Mouse (Mus musculus): ENCODE results near the gene 2410137M14Rik.

The 2410137M14Rik gene

DNA sequence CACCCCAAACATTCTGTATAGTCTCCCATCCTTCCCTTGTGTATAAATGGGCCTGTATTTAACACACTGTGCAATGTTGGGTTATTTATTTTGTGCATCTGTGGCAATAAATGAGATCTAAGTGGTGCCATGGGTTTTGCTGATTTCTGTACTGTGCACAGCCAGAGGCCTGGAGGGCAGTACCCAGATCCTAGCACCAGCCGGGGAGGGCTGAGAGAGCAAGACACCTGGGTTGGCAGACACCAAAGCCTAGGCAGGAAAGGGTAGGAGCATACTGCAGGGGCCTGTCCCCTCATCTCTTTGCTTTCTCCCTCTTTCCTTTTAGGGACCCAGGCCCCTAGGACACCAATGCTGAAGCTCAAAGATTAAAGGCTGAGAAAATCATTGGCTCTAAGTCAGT is 32.8 kb downstream of the 2410137M14Rik start:
- in situ Hi-C loops (cut with MboI, MseI): loop anchor here (10.0 kb wide), 1 partner anchor 327 kb away; the partner anchor contains the start of gene H2-M3

DNA sequence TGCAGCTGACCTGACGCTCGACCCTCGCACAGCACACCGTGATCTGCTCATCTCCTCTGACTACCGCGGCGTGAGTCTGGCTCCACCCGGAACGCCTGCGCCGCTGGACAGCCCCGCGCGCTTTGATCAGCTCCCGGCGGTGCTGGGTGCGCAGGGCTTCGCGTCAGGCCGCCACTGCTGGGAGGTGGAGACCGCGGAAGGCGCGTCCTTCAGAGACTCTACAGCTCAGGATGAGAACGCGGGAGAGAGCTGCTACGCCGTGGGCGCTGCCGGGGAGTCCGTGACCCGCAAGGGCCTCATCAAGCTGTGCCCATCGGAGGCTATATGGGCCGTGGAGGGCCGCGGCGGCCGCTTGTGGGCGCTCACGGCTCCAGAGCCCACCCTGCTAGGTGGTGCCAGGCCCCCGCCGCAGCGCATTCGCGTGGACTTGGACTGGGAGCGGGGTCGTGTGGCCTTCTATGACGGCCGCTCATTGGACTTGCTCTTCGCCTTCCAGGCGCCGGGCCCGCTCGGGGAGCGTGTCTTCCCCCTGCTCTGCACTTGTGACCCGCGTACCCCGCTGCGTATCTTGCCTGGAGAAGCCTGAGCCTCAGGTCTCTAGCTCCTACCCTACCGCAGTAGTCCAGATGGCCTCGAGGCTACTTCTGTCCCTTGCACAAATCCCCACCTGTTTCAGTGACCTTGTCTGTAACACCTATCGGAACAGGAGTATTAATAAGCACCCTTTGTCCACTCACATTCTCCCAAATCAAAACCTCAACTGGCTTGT is 33.8 kb downstream of the 2410137M14Rik start:
- in situ Hi-C loops (cut with MboI, MseI): loop anchor here (10.0 kb wide), 1 partner anchor 328 kb away; the partner anchor contains the start of gene H2-M3

DNA sequence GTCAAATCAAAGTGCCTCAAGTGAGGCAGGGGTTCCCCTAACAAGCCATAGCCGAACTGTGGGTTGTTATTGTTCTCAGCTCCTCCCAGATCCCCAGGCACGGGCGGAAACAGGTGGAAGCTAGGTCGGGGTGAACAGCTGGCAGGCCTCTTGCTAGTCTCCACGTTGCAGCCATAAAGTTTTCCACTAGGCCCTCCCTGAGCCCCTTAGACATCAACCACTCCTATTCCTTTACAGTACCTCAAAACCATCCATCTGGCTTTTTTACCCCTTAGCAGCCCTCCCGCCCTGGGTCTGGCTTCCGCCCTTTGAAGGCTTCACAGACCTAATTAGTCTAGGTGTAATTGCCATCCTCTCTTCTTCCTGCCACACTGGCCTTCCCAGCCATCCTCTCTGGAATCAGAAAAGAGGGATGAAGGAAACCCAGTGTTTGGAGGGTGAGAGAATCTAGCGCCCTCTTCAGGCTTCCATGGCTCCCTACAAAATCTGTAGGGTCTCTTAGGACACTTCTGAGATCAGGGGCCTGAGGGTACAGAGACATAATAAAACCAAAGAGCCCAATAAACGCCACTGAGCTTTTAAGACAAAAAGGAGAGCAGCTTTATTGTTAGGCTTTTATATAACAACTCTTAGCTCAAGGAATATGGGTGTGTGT is 36.8 kb downstream of the 2410137M14Rik start:
- in situ Hi-C loops (cut with MboI, MseI): loop anchor here (5.0 to 10.0 kb wide), 2 partner anchors 103 to 331 kb away; partner anchors contain the start of genes Gabbr1 and H2-M3

DNA sequence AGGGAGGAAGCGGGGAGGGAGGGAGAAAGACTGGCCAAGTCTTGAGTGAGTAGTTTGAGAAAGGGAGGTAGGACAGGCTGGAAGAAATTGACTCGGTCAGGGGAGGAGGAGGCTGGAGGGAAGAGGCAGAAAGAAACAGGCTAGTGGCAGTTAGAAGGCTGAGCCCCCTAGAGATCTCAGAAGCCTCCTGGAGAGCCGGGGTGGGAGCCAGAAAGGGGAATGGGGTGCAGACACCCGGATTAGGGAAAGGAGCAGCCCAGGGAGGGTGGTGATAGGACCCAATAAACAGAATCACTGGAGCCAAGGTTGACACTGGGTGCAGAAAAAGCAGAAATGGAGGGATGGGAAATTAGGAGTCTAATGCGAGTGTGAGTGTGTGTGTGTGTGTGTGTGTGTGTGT is 37.3 kb downstream of the 2410137M14Rik start:
- in situ Hi-C loops (cut with MboI, MseI): loop anchor here (5.0 to 10.0 kb wide), 2 partner anchors 104 to 331 kb away; partner anchors contain the start of genes Gabbr1 and H2-M3

DNA sequence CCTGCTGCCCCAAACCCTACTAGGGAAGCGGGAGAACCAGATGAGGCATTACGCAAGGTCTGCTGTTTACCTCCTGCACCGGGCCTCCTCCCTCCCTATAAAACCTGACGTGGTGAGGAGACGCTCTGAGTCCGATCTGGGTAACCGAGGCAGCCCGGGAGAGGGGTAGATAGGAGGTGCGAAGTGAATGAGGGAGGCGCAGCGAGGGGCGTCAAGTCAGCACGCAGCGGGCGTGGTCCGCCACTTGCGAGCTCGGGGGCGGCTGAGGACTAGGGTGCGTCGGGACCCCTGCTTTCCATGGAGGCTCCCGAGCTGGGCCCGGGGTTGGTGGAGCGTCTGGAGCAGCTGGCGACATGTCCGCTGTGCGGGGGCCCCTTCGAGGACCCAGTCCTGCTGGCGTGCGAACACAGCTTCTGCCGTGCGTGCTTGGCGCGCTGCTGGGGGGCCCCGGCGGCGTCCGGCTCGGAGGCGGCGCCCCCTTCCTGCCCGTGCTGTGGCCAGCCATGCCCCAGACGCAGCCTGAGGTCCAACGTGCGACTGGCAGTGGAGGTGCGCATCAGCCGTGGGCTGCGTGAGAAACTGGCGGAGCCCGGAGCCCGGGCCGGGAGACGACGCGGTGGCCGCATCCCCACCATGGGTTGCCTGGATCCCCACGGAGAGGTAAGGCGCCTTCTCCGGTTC is 38.1 kb downstream of the 2410137M14Rik start, which contains the start of gene Rnf39:
Gene Rnf39, plus strand, starts transcription at position 128 of the 681 bp plus-strand sequence.
- in situ Hi-C loops (cut with MboI, MseI): loop anchor here (5.0 to 10.0 kb wide), 2 partner anchors 104 to 332 kb away; partner anchors contain the start of genes Gabbr1 and H2-M3

DNA sequence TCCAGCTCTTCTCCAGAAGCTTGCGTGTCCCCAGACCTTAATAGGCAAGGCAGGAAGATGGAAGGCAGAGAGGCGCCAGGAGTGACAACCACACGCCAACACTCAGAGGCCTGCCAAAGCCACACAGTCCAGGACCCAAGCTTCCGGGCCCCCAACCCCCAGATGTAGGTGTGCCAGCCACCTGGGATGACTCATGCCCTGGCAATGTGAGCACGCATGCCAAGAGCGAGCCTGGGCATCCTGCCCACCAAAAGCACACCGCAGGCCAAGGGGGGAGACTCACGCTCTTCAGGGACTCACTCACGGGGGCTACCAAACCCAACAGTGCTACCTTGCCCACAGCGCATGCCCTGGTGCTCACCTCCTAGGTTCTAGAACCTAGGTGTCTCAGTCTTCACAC is 38.6 kb downstream of the 2410137M14Rik start:
- in situ Hi-C loops (cut with MboI, MseI): loop anchor here (5.0 to 10.0 kb wide), 2 partner anchors 105 to 332 kb away; partner anchors contain the start of genes Gabbr1 and H2-M3

DNA sequence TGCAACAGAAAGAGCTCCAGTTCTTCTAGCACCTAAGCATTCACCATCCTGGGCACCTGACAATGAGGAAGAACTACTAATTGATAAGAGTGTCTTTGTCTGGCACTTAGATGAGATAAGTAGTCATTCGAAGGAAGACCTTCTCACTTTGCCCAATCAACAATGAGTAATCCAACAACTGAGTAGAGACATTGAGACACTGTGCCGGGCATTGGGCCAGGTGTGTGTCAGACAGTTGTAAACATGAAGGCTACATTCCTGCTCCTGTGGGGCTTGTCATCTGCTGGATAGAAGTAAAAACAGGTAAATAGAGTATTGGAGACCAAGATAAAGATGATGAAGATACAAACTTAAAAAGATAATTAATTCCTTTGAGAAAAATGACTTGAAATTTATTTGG is 43.0 kb downstream of the 2410137M14Rik start:
- in situ Hi-C loops (cut with MboI, MseI): no loop called here

DNA sequence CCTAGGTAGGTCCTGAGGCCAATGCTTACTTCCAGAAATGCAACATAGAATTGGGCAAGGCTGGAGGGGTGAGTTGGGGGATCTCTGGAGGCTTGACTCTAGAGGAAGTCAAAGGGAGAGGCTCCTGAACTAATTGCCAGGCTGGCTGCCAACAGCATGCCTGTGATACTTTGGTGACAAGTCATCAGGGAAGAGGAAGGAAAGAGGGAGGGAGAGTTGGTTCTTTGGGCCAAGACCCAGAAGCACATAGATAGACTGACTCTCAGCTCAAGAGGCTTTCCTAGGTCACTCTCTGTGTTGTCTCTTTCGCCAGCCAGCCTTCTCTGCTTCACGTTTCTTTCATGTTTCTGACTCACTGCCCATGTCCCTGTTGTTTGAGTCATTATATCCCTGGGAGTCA is 49.2 kb downstream of the 2410137M14Rik start:
- in situ Hi-C loops (cut with MboI, MseI): no loop called here

DNA sequence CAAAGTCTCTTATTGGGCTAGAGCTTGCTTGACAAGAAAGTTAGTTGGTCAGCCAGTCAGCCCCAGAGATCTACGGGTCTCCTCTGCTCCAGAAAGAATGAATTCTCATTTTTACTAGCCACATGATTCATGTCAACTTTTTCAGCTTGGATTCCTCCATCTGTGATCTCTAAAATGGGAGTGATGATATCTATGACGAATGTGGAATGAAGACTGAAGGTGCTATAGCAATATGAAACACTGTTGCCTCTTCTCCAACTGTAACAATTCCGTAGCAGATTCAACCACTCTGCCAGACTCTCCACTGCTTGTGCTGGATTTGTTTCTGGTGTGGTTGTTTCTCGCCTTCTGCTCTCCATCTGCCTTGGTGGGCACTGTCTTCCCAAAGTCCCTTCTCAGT is 49.9 kb downstream of the 2410137M14Rik start:
- in situ Hi-C loops (cut with MboI, MseI): no loop called here

DNA sequence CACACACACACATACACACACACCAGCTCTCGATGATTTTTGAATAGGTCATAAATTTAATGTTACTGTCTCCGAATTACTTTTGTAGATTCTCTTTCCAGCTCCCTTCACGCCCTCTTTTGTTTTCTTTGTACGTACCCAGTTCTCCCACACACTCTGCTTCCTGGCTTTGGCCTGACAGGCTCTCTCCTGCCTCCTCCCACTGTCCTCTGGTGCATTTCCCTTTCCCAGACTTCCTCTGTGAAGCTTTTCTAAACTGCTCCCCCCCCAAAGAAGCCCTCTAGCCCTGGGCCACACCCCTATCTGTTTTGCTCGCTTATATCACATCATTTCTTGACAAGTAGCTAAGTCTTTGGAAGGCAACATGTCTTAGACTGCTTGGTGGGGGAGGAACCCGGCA is 50.8 kb downstream of the 2410137M14Rik start:
- in situ Hi-C loops (cut with MboI, MseI): no loop called here

DNA sequence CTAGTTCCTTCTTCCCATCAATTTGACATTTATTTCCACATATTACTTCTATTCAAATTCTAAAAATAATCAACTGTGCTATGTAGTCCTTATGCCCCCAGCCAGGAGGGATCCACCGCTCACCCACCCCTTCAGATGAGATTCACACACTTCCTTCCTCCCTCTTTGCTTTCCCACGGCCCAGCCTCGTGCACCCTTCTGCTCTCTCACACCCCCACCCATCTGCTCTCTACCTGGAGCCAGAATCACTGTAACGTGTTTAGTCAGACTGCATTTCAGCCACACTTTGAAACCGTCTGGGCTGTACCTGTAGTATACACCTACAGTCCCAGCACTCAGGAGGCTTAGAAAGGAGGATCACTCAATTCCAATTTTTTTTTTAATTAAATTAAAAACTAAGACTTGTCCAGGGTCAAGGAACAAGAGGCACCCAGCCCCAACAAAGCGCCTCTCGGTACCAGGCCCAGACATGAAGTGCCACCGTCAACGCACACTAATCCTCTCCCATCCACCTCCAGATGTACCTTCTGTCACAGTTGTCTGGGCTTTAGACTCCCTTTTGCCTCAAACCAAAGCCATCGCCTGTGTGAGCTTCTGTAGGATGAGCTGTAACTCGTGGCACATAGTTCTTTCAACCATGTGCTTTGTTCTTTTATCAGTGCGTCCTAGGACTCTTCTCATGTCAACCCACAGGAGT is 51.7 kb downstream of the 2410137M14Rik start:
- in situ Hi-C loops (cut with MboI, MseI): no loop called here

All from T-helper 1 cell (primary cell).